Mouse (Mus musculus) midbrain, embryonic 16.5 days (tissue): Measurements from ENCODE around the gene Kdm1b. TPM values are rescaled to one million over a fixed set of nuclear protein-coding genes. Genes with fewer than 3 reads are reported as not detected.

ENCODE experiments used
- ATAC-seq: fragments of 200-750 bp; cut with Nextera tagmentation; 2 replicates; pipeline ENCODE4 v1.8.0; 2017; ENCODE audit warnings: moderate TSS enrichment
- H3K27ac ChIP-seq: fragments of 300-500 bp; sonication (generic); 2 replicates; pipeline ENCODE4 v1.5.1; 2014; ENCODE audit warnings: mild to moderate bottlenecking, low read length, mixed read lengths
- H3K27me3 ChIP-seq: fragments of 300-500 bp; sonication (generic); 2 replicates; pipeline ENCODE4 v1.6.1; 2014; ENCODE audit warnings: low read depth, low read length, mixed read lengths; ENCODE audit not compliant: control insufficient read depth, insufficient read depth
- H3K36me3 ChIP-seq: fragments of 300-500 bp; sonication (generic); 2 replicates; pipeline ENCODE4 v1.6.1; 2014; ENCODE audit warnings: mild to moderate bottlenecking, low read length, moderate library complexity, mixed read lengths; ENCODE audit not compliant: control insufficient read depth, insufficient read depth
- H3K4me1 ChIP-seq: fragments of 300-500 bp; sonication (generic); 2 replicates; pipeline ENCODE4 v1.6.1; 2014; ENCODE audit warnings: mild to moderate bottlenecking, low read length, mixed read lengths; ENCODE audit not compliant: control insufficient read depth, insufficient read depth
- H3K4me2 ChIP-seq: fragments of 300-500 bp; sonication (generic); 2 replicates; pipeline ENCODE4 v1.6.1; 2014; ENCODE audit warnings: mild to moderate bottlenecking, low read length, mixed read lengths
- H3K4me3 ChIP-seq: fragments of 300-500 bp; sonication (generic); 2 replicates; pipeline ENCODE4 v1.5.1; 2014; ENCODE audit warnings: low read depth, mild to moderate bottlenecking, low read length, moderate library complexity, mixed read lengths
- H3K9ac ChIP-seq: fragments of 300-500 bp; sonication (generic); 2 replicates; pipeline ENCODE4 v1.6.1; 2014; ENCODE audit warnings: low read depth, low read length, mixed read lengths
- H3K9me3 ChIP-seq: fragments of 300-500 bp; sonication (generic); replicated peaks from 2 replicates; pipeline ENCODE4 v1.6.1; 2014; ENCODE audit warnings: mild to moderate bottlenecking, low read length, mixed read lengths; ENCODE audit not compliant: control insufficient read depth, poor library complexity, severe bottlenecking
- WGBS: fragments of 180-500 bp; shearing (Covaris S2); extraction: QIAGEN DNeasy Blood & Tissue Kit; methylation state at CpG from one replicate; pipeline ENCODE4 v1.1.7; 2014; 5-methylcytosine and 5-hydroxymethylcytosine counted together
- polyA plus RNA-seq: library from polyadenylated mRNA; unstranded; fragments of >200 nt; fragmentation: Nextera tagmentation; extraction: Ambion mirVana; gene quantifications from 2 replicates; pipeline ENCODE4 v1.2.1, GENCODE M21; 2015

Gene Kdm1b
- polyA plus RNA-seq, 1 experiment from 2014 or later, result 22.2 TPM

GRCm38 (mm10) chr13:47019774-47020173, 23.5 kb upstream of the Kdm1b start:
- no peak overlapping the region for H3K9ac ChIP-seq
- no peak overlapping the region for H3K4me2 ChIP-seq
- ATAC-seq, result no peak
- H3K4me3 ChIP-seq, result no peak overlapping the region
- no peaks in the 10 kb centered on the region for H3K27me3 ChIP-seq
- H3K9me3 ChIP-seq, result no peaks in the 10 kb centered on the region
- 88% methylated on average over 7 of the region's 7 CpGs for WGBS
- peaks cover 2% of the 10 kb centered on the region; the same call in 1 of the 2 replicates for H3K4me1 ChIP-seq
- no peak overlapping the region for H3K27ac ChIP-seq
- no peaks in the 10 kb centered on the region for H3K36me3 ChIP-seq

GRCm38 (mm10) chr13:47020798-47021197, 22.5 kb upstream of the Kdm1b start:
- no peak overlapping the region for H3K4me3 ChIP-seq
- no peak overlapping the region for H3K4me2 ChIP-seq
- H3K9me3 ChIP-seq, result no peaks in the 10 kb centered on the region
- no peaks in the 10 kb centered on the region for H3K36me3 ChIP-seq
- no peak overlapping the region for H3K27ac ChIP-seq
- 84% methylated on average over 7 of the region's 7 CpGs for WGBS
- no peaks in the 10 kb centered on the region for H3K4me1 ChIP-seq
- no peaks in the 10 kb centered on the region for H3K27me3 ChIP-seq
- no peak for ATAC-seq
- no peak overlapping the region for H3K9ac ChIP-seq

DNA sequence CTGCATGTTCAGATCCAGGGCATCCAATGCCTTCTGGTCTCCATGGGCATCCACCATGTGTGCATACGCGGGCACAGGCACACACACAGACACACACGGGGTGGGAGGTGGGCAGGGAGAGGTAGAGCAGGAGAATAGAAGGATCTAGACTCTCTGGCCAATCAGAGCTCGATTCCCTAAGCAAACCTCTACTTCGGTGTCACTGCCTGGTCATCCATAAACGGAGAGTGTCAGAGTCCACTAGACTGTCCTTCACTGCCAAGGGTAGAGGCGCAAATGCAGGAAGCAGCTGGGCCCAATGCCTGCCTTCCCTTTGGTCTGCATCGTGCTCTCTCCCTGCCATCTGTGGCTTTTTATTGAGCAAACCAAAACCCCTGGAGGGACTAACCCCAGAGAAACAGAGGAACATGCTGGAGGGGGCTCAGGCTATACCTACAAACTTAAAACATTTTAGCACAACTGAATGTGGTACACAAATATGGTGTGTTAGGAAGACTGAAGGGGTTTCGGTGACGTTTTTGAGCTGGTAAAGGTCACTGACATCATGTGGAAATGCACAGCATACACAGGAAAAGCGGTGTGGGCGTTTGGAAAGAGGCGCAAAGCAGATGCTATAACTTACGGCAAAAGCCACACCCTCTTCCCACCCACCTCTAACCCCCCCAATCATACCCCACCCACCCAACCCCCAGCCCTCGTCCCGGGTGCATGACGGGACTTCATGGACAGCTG, 12.8 kb upstream of the Kdm1b start:
- no peaks in the 10 kb centered on the region for H3K36me3 ChIP-seq
- no peak overlapping the region for H3K4me3 ChIP-seq
- H3K4me1 ChIP-seq, result no peaks in the 10 kb centered on the region
- no peaks in the 10 kb centered on the region for H3K27me3 ChIP-seq
- H3K27ac ChIP-seq, result no peak overlapping the region
- no peaks in the 10 kb centered on the region for H3K9me3 ChIP-seq
- H3K4me2 ChIP-seq, result no peak overlapping the region
- ATAC-seq, result no peak
- no peak overlapping the region for H3K9ac ChIP-seq
- WGBS, result 91% methylated on average over 17 of the region's 17 CpGs

GRCm38 (mm10) chr13:47033602-47034001, 9.7 kb upstream of the Kdm1b start:
- 87% methylated on average over 4 of the region's 4 CpGs for WGBS
- Histone ChIP-seq H3K4me1 (no peaks in the 10 kb centered on the region), H3K27me3 (no peaks in the 10 kb centered on the region), H3K9me3 (no peaks in the 10 kb centered on the region), H3K4me3 (no peak overlapping the region), H3K36me3 (no peaks in the 10 kb centered on the region), H3K4me2 (no peak overlapping the region), H3K27ac (no peak overlapping the region), H3K9ac (no peak overlapping the region)
- ATAC-seq, result no peak

DNA sequence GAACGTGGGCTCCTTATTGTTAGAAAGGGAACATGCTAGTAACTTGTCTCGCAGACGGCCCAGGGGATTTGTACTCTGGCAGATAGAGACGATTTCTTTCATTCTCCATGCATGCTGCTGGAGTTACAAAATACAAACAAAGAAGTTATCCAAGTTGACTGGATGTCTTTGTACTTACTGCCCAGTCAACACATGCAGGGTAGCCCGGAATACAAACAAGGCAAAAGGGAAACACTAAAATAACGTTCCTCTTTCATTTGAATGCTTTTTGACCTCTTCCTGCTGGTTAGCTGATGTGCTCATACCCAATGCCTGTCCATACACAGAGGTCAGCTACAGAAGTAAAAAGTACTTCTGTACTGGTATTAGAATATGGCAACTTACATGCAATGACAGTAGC, 5.4 kb upstream of the Kdm1b start:
- ATAC-seq, result no peak
- H3K4me3 ChIP-seq, result no peak overlapping the region
- H3K9me3 ChIP-seq, result no peaks in the 10 kb centered on the region
- no peak overlapping the region for H3K4me2 ChIP-seq
- 71% methylated on average over 6 of the region's 6 CpGs for WGBS
- no peak overlapping the region for H3K27ac ChIP-seq
- no peaks in the 10 kb centered on the region for H3K27me3 ChIP-seq
- no peak overlapping the region for H3K9ac ChIP-seq
- peaks cover 3% of the 10 kb centered on the region; the same call in 1 of the 2 replicates for H3K4me1 ChIP-seq
- H3K36me3 ChIP-seq, result no peaks in the 10 kb centered on the region

DNA sequence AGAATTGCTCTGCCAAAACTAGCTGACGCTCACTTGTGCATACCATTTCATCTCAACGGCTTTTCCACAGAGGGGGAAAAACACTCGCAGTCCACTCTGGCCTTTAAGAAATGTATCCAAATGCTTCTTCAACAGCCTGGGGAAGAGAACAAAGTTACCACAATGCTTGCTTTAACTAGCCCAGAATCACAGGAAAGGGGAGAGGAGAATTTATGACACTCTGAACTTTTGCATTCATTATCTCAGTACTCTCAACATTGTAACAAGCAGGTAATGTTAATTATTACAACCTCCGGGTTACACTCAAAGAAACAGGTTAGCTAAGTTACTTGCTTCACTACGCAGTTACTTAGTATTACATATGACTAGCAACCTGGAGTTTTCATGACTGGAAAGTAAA, 3.2 kb upstream of the Kdm1b start:
- H3K36me3 ChIP-seq, result no peaks in the 10 kb centered on the region
- peaks cover 12% of the 10 kb centered on the region for H3K4me1 ChIP-seq
- no peak for ATAC-seq
- no peaks in the 10 kb centered on the region for H3K27me3 ChIP-seq
- H3K9me3 ChIP-seq, result no peaks in the 10 kb centered on the region
- 93% methylated on average over 5 of the region's 5 CpGs for WGBS
- H3K4me3 ChIP-seq, result no peak overlapping the region
- no peak overlapping the region for H3K9ac ChIP-seq
- H3K4me2 ChIP-seq, result no peak overlapping the region
- H3K27ac ChIP-seq, result no peak overlapping the region

GRCm38 (mm10) chr13:47042024-47042633, 1.2 kb upstream of the Kdm1b start:
- Histone ChIP-seq H3K27ac (no peak overlapping the region), H3K4me2 (peak overlapping the region; percentile 98), H3K9me3 (no peaks in the 10 kb centered on the region), H3K9ac (0 out of 2 replicates have a peak overlapping the region, but pooled peaks have one; percentile 1), H3K36me3 (no peaks in the 10 kb centered on the region), H3K4me3 (peak overlapping the region; percentile 57), H3K4me1 (peaks cover 12% of the 10 kb centered on the region), H3K27me3 (no peaks in the 10 kb centered on the region)
- no peak for ATAC-seq
- WGBS, result 35% methylated on average over 8 of the region's 8 CpGs

GRCm38 (mm10) chr13:47043833-47044616, 726 bp downstream of the Kdm1b start:
- no peaks in the 10 kb centered on the region for H3K9me3 ChIP-seq
- ATAC-seq, result peak; percentile 50
- WGBS, result under 1% methylated on average over 44 of the region's 45 CpGs
- H3K4me1 ChIP-seq, result peaks cover 12% of the 10 kb centered on the region
- peak overlapping the region; percentile 69 for H3K9ac ChIP-seq
- H3K4me3 ChIP-seq, result peak overlapping the region; percentile 57
- no peaks in the 10 kb centered on the region for H3K27me3 ChIP-seq
- H3K4me2 ChIP-seq, result peak overlapping the region; percentile 98
- peaks cover 4% of the 10 kb centered on the region for H3K36me3 ChIP-seq
- peak overlapping the region; percentile 83 for H3K27ac ChIP-seq

GRCm38 (mm10) chr13:47044617-47044947, 1.3 kb downstream of the Kdm1b start, which contains the start of gene Tpmt:
Gene Tpmt (minus strand): TSS chr13:47044737.
- 15% methylated on average over 10 of the region's 10 CpGs for WGBS
- peaks cover 12% of the 10 kb centered on the region for H3K4me1 ChIP-seq
- no peaks in the 10 kb centered on the region for H3K9me3 ChIP-seq
- peak within 1 kb of the TSS; percentile 69 for H3K9ac ChIP-seq
- no peaks in the 10 kb centered on the region for H3K27me3 ChIP-seq
- H3K4me3 ChIP-seq, result peak within 1 kb of the TSS; percentile 57
- peaks cover 9% of the 10 kb centered on the region for H3K36me3 ChIP-seq
- peak within 1 kb of the TSS; percentile 98 for H3K4me2 ChIP-seq
- no peak for ATAC-seq
- H3K27ac ChIP-seq, result peak within 1 kb of the TSS; percentile 83
